Mouse (Mus musculus): ENCODE measurements around the gene Fam221b.

Fam221b gene

GRCm38 (mm10) chr4:43613060-43613730 is 55.8 kb downstream of the Fam221b start:
- DNase-seq (ENCODE audit: low spot score), result no peak

GRCm38 (mm10) chr4:43612534-43612933 is 56.4 kb downstream of the Fam221b start:
- DNase-seq (ENCODE audit: low spot score), result no peak
